Mouse (Mus musculus): ENCODE results near the gene P2rx6.
"Not testable (repeated sequence)": the region's sequence is repeated elsewhere in the genome, so short reads cannot be mapped to it uniquely, and the experiment has no call there.

Gene P2rx6

DNA sequence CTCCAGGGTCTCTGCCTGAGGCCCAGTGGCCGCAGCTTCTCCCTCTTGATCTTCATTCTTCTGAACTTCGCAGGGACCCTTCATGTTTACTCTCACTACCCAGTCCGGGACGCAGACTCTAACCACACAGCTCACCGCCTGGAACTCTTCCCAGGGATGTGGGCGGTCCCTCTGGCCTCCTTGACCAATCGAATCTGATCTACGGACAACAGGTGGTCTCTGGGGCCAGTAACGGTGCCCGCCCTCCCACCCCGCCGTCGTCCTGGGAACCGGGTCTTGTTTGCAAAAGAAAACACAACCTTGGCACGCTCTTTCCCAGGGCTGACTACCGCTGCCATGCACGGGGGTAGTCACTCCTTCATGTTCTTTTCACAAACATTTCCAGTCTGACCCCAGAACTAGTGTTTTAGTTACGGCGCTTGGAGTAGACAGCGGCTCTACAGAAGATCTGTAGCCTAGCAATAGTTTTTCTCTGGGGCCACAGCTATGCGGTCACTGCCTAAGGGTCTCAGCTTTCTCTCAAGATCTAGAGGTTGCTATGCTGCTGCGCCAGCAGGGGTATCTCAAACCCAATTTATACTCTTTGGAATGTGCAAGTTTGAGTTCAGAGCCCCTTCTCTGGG is 446 bp upstream of the P2rx6 start, which contains the start of gene Lrrc74b:
TSS of gene Lrrc74b (minus strand) at position 120 of the 623 bp plus-strand sequence.
- peak; percentile 71 to 72 for DNase-seq (ENCODE audit: low spot score in 2 of 2)

DNA sequence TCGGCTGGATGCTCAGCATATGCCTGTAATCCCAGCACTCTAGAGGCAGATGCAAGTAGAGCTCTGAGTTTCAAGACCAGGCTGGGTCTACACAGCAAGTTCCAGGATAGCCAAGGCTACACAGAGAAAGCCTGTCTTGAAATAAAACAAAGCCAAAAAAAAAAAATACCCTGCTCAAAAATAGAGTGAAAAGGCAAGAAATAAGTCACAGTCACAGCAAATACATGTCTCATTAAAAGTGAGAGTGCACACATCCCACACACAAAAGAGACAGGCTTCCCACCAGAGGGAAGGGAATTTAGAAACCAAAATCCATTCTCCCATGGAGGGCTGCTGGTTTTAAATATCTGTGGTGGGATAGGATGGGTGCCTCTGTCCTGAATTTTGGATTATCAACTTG is 1.9 kb downstream of the P2rx6 start:
- DNase-seq (ENCODE audit: low spot score in 2 of 2) = no peak

DNA sequence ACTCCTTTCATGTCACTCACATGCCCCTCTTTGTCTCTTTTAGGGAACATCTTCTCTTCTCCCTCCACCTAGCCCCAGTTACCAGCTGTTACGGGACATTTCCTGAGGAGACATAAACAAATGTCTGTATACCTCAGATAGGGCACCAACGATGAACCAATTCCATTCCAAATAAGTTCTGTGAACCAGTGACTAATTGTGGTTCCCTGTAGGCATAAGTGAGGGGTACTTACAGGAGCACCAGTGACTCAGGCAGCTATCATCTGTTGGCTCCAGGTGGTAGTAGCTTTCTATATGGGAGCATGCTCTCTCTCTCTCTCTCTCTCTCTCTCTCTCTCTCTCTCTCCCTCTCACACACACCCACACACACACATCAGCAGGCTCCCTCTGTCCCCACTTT is 2.5 kb downstream of the P2rx6 start:
- DNase-seq (ENCODE audit: low spot score in 2 of 2) = no peak

DNA sequence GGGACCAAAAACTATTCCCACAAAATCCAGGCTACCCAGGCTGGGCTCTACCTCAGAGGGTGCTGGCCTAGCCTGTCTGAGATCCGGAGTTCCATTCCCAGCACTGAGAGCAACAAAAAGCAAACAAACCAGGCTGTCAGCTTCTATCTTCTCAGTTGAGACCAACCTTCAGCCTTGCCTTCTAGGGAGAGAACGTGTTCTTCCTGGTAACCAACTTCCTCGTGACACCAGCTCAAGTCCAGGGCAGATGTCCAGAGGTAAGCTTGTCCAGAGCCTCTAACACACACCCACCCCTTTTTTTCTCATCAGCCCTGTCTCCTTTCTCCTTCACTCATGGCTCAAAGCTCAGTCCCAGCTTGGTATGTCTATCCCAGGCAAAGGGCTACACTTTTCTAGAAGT is 3.1 kb downstream of the P2rx6 start:
- no peak for DNase-seq (ENCODE audit: low spot score in 2 of 2)

DNA sequence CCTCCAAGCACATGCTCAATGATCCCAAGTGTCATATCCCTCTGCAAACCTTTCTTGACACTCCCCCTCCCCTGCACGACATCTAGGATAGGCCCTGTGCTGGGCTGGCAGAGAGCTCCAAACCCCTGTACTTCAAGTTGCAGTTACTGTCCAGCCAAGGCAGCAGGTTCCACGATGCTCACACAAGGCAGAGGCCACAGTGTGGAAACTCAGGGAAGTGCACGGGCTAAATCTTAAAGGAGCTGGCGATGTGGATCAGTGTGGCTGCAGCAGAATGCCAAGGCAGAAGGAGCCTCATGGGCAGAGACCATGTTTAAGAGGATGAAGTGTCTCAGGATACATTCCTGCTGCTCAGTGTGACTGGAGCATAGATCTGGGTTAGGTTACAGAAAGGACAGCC is 4.5 kb downstream of the P2rx6 start:
- DNase-seq (ENCODE audit: low spot score in 2 of 2) = no peak

DNA sequence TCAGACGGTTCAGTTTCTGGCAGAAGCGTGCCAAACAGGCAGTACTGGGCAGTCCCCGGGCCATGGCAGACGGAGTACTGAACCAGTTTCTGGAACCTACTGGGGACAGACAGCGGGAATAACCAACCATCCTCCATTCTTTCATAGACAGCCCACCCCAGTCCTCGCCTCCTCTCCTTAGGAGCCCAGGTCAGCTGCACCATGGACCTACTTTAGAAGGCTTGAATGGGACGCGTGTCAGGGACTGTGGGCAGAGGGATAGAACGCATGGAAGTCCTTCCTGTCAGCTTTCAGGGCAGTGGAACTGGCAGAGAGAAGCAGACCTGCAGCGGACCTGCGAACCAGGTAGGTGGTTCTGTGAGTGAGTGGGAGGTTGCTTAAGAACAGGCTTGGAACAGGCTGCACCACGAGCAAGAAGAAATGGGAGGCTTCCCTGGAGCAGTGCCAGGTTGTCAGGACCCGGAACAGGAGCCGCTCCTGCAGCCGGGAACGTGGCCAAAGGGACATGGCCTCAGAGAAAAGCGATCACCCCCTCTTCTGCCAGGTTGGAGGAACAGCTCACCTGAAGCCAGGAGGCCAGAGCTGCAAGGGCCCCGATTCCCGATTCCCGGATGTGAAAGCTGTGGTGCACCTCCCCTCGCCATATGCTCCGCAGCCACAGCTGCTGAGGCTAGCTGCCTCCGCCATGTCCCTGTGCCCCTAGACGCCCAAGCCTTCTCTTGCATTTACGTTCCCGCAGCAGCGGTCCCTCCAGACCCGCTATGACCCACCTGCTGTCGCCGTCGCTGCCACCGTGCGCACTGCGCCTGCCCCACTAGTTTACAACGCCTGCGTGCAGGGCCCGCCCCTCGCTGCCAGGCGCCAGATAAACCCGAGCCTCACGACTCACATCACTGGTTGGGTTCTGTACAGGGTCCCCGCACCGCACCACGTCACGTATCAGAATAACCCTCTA is 14.5 kb downstream of the P2rx6 start:
- DNase-seq (ENCODE audit: low spot score in 2 of 2) = peak; percentile 87 to 90

DNA sequence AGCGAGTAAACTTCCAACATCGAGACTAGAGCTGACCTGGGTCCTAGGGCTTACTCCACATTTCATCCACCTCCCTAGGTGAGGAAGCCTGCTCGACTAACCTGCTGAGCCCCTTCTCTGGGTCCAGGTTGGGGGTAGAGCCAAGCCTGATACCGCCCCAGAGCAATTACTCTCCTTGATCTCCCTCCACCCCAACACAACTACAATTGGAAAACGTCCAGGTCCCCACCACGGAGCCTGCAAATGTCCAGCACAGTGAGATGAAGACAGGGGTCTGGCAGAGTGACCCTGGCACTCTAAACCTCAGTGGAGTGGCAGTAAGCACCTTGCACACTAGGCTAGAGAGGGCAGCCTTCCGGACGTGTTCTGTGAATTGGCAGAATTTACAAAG is 15.1 kb downstream of the P2rx6 start:
- no peak for DNase-seq (ENCODE audit: low spot score in 2 of 2)

DNA sequence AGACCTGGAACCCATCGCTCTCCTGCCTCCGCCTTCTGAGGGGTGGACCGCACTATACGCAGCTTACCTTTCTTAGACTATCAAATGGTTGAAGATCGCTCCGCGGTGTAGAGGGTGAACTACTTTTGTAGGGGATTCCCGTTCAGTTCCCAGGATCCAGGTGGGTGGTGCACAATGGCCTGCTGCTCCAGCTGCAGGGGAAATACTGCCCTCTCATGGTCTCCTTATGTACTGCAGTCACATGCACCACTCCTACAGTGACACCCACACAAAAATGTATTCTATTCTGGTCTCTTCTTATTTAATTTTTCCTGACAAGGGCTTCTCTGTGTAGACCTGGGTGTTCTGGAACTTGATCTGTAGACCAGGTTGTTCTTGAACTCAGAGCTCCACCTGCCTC is 21.4 kb downstream of the P2rx6 start, which contains the start of gene Slc7a4:
TSS of gene Slc7a4 (minus strand) at position 151 of the 400 bp plus-strand sequence.
- DNase-seq (ENCODE audit: low spot score in 2 of 2) = no peak

DNA sequence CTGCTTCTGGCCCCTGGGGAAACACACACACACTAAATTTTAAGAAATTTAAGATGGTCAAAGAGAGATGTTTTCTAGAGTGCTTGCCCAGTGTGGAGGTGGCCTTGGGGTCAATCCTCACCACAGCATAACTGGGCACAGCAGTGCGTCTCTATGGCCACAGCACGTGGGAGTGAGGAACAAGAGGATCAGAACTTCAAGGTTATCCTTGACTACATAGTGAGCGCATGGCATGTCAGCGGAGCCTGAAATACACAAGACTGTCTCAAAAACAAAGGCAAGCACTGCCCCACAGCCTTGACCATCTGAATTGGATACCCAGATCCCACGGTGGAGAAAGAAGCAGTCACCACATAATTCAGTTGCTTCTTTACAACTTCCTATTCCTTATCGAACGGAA is 22.9 kb downstream of the P2rx6 start:
- no peak for DNase-seq (ENCODE audit: low spot score in 2 of 2)

DNA sequence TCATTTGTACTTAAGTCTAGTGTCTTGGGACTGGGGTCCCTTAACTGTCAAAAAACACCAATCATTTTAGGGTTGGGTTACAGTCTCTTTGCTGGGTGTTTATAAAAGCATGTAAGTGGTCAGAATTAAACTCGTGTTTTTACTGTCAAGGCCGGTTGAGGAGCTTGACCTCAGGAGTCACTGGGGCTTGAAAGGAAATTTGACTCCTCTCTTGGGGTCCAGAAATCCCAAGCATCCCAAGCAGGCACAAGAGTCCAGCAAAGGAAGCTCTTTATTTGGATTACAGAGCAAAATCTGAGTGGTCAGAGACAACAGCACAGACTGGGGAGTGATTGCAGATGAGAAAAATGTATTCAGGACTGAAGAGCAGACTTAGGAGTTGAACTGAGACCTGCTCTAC is 29.0 kb downstream of the P2rx6 start:
- DNase-seq (ENCODE audit: low spot score in 2 of 2) = no peak

DNA sequence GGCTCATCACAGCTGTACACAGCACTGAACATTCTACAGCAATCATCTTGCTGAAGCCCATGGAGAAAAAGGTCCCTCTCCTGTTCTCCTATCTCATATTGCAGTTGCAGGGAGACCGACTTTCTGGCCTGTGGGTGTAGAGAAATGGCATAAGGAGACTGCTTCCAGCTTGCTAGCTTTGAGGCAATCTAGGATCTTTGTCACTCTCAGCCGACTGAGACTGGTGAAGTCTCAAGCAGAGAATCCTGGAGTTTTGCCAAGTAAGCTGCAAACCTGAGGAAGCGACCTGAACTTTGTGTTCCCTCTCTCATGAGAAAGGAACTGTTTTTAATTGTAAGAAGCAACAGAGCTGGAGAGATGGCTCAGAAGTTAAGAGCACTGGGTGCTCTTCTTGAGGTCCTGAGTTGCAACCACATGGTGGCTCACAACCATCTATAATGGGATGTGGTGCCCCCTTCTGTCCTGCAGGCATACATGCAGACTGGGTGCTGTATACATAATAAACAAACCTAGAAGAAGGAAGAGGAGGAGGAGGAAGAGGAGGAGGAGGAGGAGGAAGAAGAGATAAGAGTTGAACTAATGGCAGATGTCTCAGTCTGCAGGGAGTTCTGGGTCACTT is 39.4 kb downstream of the P2rx6 start:
- DNase-seq (ENCODE audit: low spot score in 2 of 2) = no peak

DNA sequence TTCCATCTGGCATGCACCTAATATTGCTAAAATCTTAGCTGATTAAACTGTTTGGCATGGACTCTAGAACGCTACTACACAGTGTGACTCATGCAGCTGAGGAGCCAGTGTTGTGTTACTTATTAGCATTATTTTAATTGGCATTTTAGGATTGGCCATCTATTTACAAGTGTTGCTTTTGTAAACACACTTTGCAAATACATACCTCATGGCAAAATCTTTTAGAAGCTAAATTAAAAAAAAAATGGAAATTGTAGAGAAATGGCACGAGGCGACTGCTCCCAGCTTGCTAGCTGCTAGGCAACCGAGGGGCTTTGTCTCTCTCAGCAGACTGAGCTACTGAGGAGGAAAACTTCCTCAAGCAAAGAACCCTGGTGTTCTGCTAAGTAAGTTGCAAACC is 43.3 kb downstream of the P2rx6 start:
- no peak for DNase-seq (ENCODE audit: low spot score in 2 of 2)

DNA sequence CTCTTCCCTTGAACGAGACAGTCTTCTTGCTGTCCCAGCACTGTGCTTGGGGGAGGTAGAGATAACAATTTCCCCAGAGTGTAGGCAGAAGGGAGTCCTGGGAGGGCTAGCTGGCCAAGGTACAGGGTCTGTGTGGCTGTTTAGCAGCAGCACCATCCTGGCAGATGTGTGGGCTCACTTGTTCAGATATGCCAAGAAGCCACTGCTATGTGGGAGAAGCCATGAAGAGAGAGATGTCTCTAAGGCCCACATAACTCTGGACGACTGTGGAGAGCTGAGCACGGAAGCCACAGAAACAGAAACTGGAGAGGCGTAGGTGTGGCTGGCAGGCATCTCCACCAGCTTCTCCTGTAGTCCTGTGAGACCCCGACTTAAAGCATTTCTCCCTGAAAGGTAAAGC is 44.0 kb downstream of the P2rx6 start:
- no peak for DNase-seq (ENCODE audit: low spot score in 2 of 2)

DNA sequence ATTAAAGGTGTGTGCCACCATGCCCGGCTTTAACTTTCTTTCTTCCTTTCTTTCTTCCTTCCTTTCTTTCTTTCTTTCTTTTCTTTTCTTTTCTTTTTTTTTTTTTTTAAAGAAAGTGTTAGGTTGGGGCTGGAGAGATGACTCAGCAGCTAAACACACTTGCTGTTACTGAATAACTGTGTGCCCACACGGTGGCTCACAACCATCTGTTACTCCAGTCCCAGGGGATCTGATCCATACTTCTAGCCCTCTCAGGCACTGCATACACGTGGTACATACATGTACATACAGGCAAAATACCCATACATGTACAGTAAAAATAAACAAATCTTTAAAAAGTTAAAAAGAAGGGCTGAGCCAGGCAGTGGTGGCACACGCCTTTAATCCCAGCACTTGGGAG is 49.7 kb downstream of the P2rx6 start:
- no peak for DNase-seq (ENCODE audit: low spot score in 2 of 2)

DNA sequence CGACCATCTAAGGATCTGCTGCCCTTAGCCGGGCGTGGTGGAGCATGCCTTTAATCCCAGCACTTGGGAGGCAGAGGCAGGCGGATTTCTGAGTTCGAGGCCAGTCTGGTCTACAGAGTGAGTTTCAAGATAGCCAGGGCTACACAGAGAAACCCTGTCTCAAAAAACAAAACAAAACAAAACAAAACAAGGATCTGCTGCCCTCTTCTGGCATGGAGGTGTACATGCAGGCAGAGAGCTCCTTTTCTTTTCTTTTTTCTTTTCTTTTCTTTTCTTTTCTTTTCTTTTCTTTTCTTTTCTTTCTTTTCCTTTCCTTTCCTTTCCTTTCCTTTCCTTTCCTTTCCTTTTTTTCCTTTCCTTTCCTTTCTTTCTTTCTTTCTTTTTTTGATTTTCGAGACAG is 53.1 kb downstream of the P2rx6 start:
- DNase-seq (ENCODE audit: low spot score in 2 of 2) = not testable (repeated sequence)

DNA sequence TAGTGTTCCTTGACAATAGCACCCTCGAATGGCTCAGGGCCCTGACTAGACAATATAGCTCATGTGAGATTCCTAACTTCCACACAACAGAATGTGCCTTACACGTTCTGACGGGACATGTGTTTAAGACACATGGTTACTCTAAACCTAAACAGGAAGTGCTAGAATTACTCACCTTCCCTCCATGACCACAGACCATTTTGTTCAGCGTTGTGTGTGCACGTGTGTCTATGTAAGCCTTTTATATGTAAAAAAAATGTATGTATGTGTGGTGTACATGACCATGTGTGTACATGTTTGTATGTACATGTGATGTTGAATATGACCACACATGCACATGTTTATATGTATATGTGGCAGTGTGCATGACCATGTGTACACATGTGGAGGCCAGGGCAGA is 54.5 kb downstream of the P2rx6 start:
- no peak for DNase-seq (ENCODE audit: low spot score in 2 of 2)

DNA sequence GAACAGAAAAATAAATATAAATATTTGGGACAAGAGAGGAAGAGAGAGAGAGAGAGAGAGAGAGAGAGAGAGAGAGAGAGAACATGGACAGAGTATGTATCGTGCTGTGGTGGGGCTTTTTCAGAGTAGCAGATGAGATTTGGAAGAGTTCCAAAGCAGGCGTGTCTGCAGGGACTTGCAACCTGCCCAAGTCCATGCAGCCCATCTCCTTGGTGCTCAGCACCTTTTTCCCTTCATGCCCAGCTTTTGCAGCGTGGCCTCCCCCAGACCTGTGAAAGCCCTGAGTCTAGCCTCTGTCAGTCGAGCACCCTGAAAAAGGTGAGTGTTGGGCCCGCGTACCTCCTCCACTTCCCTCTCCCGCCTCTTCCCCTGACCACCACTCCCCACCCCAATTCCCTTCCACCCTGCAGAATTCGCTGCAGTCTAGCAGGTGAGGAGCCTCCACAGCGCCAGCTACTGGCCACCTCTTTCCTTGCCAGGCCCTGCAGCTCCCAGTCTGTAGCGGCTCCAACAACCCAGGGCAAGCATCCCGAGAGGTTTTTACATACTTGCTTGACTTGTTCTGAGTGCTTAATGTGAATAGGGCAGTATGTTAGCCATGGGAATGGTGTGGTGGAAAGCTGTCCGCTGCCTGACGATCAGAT is 56.4 kb downstream of the P2rx6 start:
- DNase-seq (ENCODE audit: low spot score in 2 of 2) = peak in 1 of 2 experiments; percentile 61

DNA sequence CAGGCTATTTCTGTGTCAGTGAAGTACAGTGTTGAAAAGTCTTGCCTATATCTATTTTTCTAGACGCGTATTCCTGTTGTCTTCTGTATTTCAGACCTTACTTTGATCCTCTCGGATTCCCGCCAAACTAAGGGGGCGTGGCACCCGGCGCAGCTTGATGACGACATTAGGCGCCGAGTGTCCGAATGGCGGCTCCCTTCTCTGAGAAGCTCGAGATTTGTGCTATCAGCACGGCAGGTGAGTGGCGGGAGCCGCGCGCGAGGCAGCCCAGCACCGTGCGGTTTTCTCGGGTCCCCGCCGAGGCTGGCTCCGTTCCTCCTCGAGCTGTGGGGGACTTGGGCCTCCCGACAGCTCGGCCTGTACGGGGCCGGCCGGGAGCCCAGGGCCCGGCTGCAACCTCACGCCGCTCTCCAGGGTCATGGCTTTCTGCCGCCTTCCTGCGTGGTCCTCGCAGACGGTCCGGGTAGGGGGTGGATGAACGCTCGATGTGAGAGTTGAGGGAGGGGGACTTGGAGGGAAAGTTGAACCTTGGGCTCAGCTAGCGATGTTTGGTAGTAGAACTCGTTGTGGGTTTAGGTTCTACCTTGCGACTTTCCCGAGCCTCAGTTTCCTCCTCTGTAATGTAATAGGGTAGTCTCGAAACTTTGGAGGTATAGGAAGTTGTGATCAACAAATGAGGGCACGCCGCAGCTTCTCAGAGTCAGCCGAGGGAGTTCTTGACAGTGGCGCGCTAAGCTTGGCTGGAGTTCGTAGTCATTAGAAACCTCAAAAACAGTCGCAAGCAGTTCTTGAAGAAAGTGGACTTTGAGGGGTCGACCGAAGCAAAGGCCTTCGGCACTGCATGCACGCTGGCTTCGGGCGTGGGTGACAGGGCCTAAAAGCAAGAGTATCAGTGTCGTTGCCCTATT is 57.8 kb downstream of the P2rx6 start, which contains the start of gene Smpd4:
TSS of gene Smpd4 (plus strand) at position 157 of the 908 bp plus-strand sequence.
- DNase-seq (ENCODE audit: low spot score in 2 of 2) = peak; percentile 91 to 93

DNA sequence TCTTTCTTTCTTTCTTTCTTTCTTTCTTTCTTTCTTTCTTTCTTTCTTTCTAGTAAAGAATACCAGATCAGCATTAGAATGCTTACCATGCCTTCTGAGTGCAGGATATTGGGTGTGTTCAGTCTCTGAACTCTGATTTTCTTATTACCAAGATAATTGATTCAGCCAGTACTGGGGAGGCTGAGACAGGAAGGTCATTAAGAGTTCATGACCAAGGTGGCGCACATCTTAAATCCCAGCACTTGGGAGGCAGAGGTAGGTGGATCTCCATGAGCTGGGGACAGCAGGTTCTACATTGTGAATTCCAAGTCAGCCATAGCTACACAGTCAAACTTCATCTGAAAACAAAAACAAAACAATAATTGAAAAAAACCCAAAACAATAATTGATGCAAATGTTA is 60.3 kb downstream of the P2rx6 start:
- DNase-seq (ENCODE audit: low spot score in 2 of 2) = no peak

DNA sequence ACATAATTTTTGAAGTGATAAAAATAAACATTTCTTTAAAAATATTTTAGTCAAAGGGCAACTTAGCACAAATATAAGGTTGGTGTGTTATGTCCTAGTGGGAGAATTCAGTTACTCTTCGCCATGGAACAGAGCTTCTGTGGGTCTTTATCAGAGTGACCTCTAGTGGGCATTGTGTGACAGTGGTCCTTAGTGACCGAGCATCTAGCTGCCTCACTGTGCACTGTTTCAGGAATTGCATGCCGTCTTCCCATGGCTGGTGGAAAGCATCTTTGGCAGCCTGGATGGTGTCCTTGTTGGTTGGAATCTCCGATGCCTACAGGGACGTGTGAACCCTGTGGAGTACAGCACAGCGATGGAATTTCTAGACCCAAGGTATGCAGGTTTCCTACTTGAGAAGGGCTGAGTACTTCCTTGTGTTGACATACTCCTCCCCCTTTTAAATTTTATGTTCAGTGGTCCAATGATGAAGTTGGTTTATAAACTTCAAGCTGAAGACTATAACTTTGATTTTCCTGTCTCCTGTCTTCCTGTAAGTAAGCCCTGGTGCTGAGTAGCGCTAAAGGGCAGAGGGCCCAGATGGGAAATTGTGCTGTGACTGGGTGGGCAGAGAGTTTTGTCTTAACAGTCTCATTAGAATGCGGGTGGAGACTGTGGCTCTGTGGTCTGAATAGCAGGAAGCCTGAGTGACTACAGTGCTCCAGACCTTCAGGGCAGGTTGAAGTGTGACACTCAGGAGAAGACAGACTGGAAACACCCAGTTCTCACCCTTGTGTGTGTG is 64.0 kb downstream of the P2rx6 start:
- DNase-seq (ENCODE audit: low spot score in 2 of 2) = no peak

Measured in right cerebral cortex, postnatal 10 days (tissue).